Mouse (Mus musculus) erythroblast, embryonic 14.5 days (primary cell): ENCODE measurements around the gene Dtx1.

Source experiments
- GATA1 ChIP-seq: IDR thresholded peaks from 2 replicates; pipeline ENCODE4 v1.6.1; 2012; ENCODE audit warnings: low read length, inconsistent platforms, mixed read lengths
- TAL1 ChIP-seq: IDR thresholded peaks from 3 replicates; pipeline ENCODE4 v1.6.1; 2012; ENCODE audit warnings: low read length, inconsistent platforms, mixed read lengths

GRCm38 (mm10) chr5:120690417-120690816 is 21.3 kb downstream of the Dtx1 start:
- no peak for TF ChIP-seq GATA1
- no peak for TF ChIP-seq TAL1
